Mouse (Mus musculus) left cerebral cortex, postnatal 36 days (tissue): ENCODE results near the gene Arid2. TPM values are rescaled to one million over a fixed set of nuclear protein-coding genes. Genes with fewer than 3 reads are reported as not detected.
"Not testable (repeated sequence)": the region's sequence is repeated elsewhere in the genome, so short reads cannot be mapped to it uniquely, and the experiment has no call there.

ENCODE experiments used
- DNase-seq, 2 experiments: peaks; one replicate each; pipeline ENCODE4 v3.0.0; 2021 to 2022; ENCODE audit warnings: low spot score in 2 of 2, mixed read lengths in 1 of 2
- intact Hi-C: fragments of 180-260 bp; cut with DNase I; formaldehyde crosslinking; loops from one replicate; pipeline ENCODE4 v1.15.1; 2025
- total RNA-seq, 2 experiments: library from RNA; stranded (reverse); gene quantifications; 2 replicates each; pipeline ENCODE4 v1.2.3; 2021

Arid2 gene
- total RNA-seq, 2 experiments from 2014 or later, result 32.0 to 38.6 TPM

GRCm38 (mm10) chr15:96284711-96285322 lies 2.5 kb upstream of the Arid2 start:
- peak; percentile 66 to 73 for DNase-seq
- intact Hi-C loops, result loop anchor here (2.0 to 10.0 kb wide), 6 partner anchors 118 to 560 kb away; partner anchors contain the start of gene Ano6

- peak; percentile 88 to 90 for DNase-seq
- intact Hi-C loops, result loop anchor here (2.0 to 10.0 kb wide), 6 partner anchors 118 to 561 kb away; partner anchors contain the start of gene Ano6
These were observed 1.8 kb upstream of the Arid2 start for GRCm38 (mm10) chr15:96285323-96286014.

GRCm38 (mm10) chr15:96286015-96286934 lies 1.0 kb upstream of the Arid2 start:
- intact Hi-C loops, result loop anchor here (5.0 to 10.0 kb wide), 5 partner anchors 119 to 561 kb away; no protein-coding TSS in a partner anchor
- DNase-seq, result peak; percentile 92 to 95

GRCm38 (mm10) chr15:96286935-96287292 lies 404 bp upstream of the Arid2 start:
- intact Hi-C loops, result loop anchor here (5.0 to 10.0 kb wide), 5 partner anchors 120 to 562 kb away; no protein-coding TSS in a partner anchor
- DNase-seq, result no peak

- intact Hi-C loops, result loop anchor here (5.0 to 10.0 kb wide), 5 partner anchors 121 to 563 kb away; no protein-coding TSS in a partner anchor
- DNase-seq, result peak; percentile 55 to 60
These were observed 888 bp downstream of the Arid2 start for GRCm38 (mm10) chr15:96287976-96288835.

- intact Hi-C loops, result loop anchor here (5.0 to 10.0 kb wide), 5 partner anchors 122 to 564 kb away; no protein-coding TSS in a partner anchor
- DNase-seq, result no peak
These were observed 1.6 kb downstream of the Arid2 start for GRCm38 (mm10) chr15:96288836-96289390.

GRCm38 (mm10) chr15:96290001-96290400 lies 2.7 kb downstream of the Arid2 start:
- DNase-seq, result no peak
- intact Hi-C loops, result no loop called here

- intact Hi-C loops, result no loop called here
- DNase-seq, result no peak
These were observed 6.1 kb downstream of the Arid2 start for GRCm38 (mm10) chr15:96293444-96293843.

GRCm38 (mm10) chr15:96297078-96297590 lies 9.8 kb downstream of the Arid2 start:
- no peak for DNase-seq
- intact Hi-C loops, result no loop called here

GRCm38 (mm10) chr15:96297623-96298188 lies 10.4 kb downstream of the Arid2 start:
- intact Hi-C loops, result no loop called here
- no peak for DNase-seq

- intact Hi-C loops, result no loop called here
- no peak for DNase-seq
These were observed 22.0 kb downstream of the Arid2 start for GRCm38 (mm10) chr15:96309310-96309709.

GRCm38 (mm10) chr15:96312902-96313301 lies 25.6 kb downstream of the Arid2 start:
- intact Hi-C loops, result no loop called here
- no peak for DNase-seq

- intact Hi-C loops, result no loop called here
- no peak for DNase-seq
These were observed 28.3 kb downstream of the Arid2 start for GRCm38 (mm10) chr15:96315664-96316063.

GRCm38 (mm10) chr15:96319335-96319734 lies 32.0 kb downstream of the Arid2 start:
- intact Hi-C loops, result no loop called here
- no peak for DNase-seq

- DNase-seq, result no peak
- intact Hi-C loops, result no loop called here
These were observed 38.5 kb downstream of the Arid2 start for GRCm38 (mm10) chr15:96325726-96326328.

GRCm38 (mm10) chr15:96328722-96329121 lies 41.4 kb downstream of the Arid2 start:
- DNase-seq, intact Hi-C loops: not testable (repeated sequence)

GRCm38 (mm10) chr15:96330536-96330935 lies 43.2 kb downstream of the Arid2 start:
- DNase-seq, result no peak
- intact Hi-C loops, result no loop called here
